ENCODE assay signal across 8 mouse cellular contexts in genomic region chr17:81064279-81064978, GRCm38 (mm10). TPM values are rescaled to one million over a fixed set of nuclear protein-coding genes. Genes with fewer than 3 reads are reported as not detected.
A peak's percentile ranks its signal among the peaks of the same experiment; 100 is the strongest.
DNase-seq lines count a peak whose midpoint lies in the region; ATAC-seq and TF ChIP-seq lines count a peak whose summit lies in the region.

No protein-coding gene starts in this region.

- H3K27ac ChIP-seq in liver, postnatal 0 days (ENCODE audit: low read depth): peak overlapping the region; percentile 87

- WGBS in liver, postnatal 0 days (ENCODE audit: insufficient replicate concordance): 7% methylated on average over 28 of the region's 28 CpGs

- H3K4me3 ChIP-seq in liver, postnatal 0 days (ENCODE audit: low read depth, low read length): peak overlapping the region; percentile 91

- no peak for TF ChIP-seq CTCF in liver, postnatal 0 days (IDR thresholded peaks at IDR 0.05; ENCODE audit: low read depth)

- no peaks in the 10 kb centered on the region for H3K27me3 ChIP-seq in liver, postnatal 0 days (ENCODE audit: insufficient read depth, low read length)

- H3K36me3 ChIP-seq in liver, postnatal 0 days (replicated peaks; ENCODE audit: insufficient read depth, low read length): no peaks in the 10 kb centered on the region; the same call in 1 of the 2 replicates

- DNase-seq in 416B (ENCODE audit: low read depth): peak; percentile 52
- DNase-seq in CD4-positive, CD25-positive, alpha-beta regulatory T cell, adult 2 months (ENCODE audit: low read depth, low spot score): peak; percentile 36
- peak; percentile 31 for DNase-seq in cerebellum, adult 9-10 months
- peak; percentile 10 for DNase-seq in gonadal fat pad, adult 2 months (ENCODE audit: low read depth)
- DNase-seq in kidney, adult 9 months: peak; percentile 50
- DNase-seq in liver, postnatal 0 days: peak; percentile 26
- no peak for DNase-seq in retina, postnatal 1 day

- peaks cover 19% of the 10 kb centered on the region for H3K4me1 ChIP-seq in liver, postnatal 0 days (ENCODE audit: insufficient read depth)

- peak overlapping the region; percentile 93 for H3K9ac ChIP-seq in liver, postnatal 0 days (replicated peaks)

- ATAC-seq in liver, postnatal 0 days: peak; percentile 86
- peak; percentile 30; the same call in 1 of the 2 replicates for ATAC-seq in neutrophil, adult 5-6 weeks (ENCODE audit: extremely low read depth, insufficient number of reproducible peaks, low FRiP score, poor library complexity, severe bottlenecking)

- no peak for TF ChIP-seq EP300 in liver, postnatal 0 days (IDR thresholded peaks at IDR 0.05; ENCODE audit: low read depth)

- H3K4me2 ChIP-seq in liver, postnatal 0 days (ENCODE audit: low read depth, low read length): peak overlapping the region; percentile 81

- H3K9me3 ChIP-seq in liver, postnatal 0 days (ENCODE audit: low read length): 0 out of 2 replicates have a peak, but pooled peaks cover 3% of the 10 kb centered on the region

RNA-seq across cellular contexts. Expression of gene Thumpd2, which starts 0.5 kb away (rescaled TPM):
- 1.7 and 1.9 TPM in 2 replicates for polyA plus RNA-seq in gonadal fat pad, adult 2 months (2012; rRNA removed)
- polyA plus RNA-seq in liver, postnatal 0 days (2015; fragmentation: Nextera tagmentation; extraction: Ambion mirVana): 4.6 and 5.0 TPM in 2 replicates
- total RNA-seq in neutrophil, adult 5-6 weeks (2017): 7.5 and 8.1 TPM in 2 replicates
